Mouse (Mus musculus) liver, adult 2 months (tissue): ENCODE results near the gene Methig1.

Experiments
- CTCF ChIP-seq: fragments of 200-500 bp; IDR thresholded peaks from 2 replicates; pipeline ENCODE4 v1.5.1; 2011; ENCODE audit warnings: low read depth, low read length, control low read depth
- POLR2A ChIP-seq: fragments of 200-500 bp; IDR thresholded peaks from 2 replicates; pipeline ENCODE4 v1.6.1; 2011; ENCODE audit warnings: low read length, control low read depth; ENCODE audit not compliant: insufficient read depth; ENCODE audit errors: extremely low read depth

DNA sequence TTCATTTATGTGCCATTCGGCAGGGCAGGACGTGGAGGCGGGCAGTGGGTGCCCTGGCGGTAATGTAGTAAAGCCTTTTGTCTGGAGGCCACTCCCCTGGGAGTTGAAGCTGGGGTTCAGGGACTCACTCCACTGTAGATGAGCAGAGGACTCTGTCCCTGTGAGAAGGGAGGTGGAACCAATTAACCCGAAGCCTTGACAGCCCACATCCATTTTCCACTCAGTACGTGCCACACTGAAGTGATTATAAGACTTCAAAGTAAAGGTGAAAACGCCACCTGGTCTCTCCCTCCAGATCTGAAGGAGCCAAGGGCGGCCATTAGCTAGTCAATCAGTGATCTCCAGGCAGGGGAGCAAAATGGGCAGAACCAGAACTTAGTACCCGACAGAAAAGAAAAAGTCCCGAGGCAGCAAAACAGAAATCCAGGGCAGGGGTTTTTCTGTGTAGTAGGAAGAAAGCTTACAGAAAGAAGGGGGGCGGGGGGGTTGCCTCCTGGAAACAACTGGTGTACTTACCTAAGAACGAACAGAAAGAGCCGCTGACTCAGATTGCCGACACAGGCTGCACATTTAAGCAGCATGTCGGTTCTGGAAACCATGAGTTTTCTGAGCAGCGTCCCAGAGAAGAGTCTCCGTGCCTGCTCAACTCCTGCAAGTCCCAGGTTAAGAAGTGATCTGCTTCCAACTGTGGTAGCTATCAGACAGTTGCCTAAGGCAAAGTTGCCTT, 71.6 kb downstream of the Methig1 start, which contains the start of gene Slc11a2:
- TF ChIP-seq POLR2A (no peak), CTCF (no peak)
